Mouse (Mus musculus): ENCODE data around the gene Zfyve9. TPM values are rescaled to one million over a fixed set of nuclear protein-coding genes. Genes with fewer than 3 reads are reported as not detected.

Zfyve9 gene
- polyA plus RNA-seq (2015; fragmentation: Nextera tagmentation; extraction: Ambion mirVana) = 3.6 and 3.8 TPM in 2 replicates

GRCm38 (mm10) chr4:108780057-108780863 lies at the start of gene Zfyve9:
Gene Zfyve9, minus strand, starts transcription at chr4:108780798.

GRCm38 (mm10) chr4:108719349-108719748 lies 61.2 kb downstream of the Zfyve9 start, which contains the start of gene 3110021N24Rik:
Gene 3110021N24Rik, plus strand, starts transcription at chr4:108719649.

GRCm38 (mm10) chr4:108619587-108620341 lies 160.8 kb downstream of the Zfyve9 start, which contains the start of gene Cc2d1b:
Gene Cc2d1b, plus strand, starts transcription at chr4:108619940.

Other genes with a start within 250 kb of the Zfyve9 start
- 62.0 and 64.8 TPM in 2 replicates for gene Prpf38a, start 201.5 kb downstream of the Zfyve9 start, polyA plus RNA-seq (2015; fragmentation: Nextera tagmentation; extraction: Ambion mirVana)
- gene Orc1, start 201.4 kb downstream of the Zfyve9 start, polyA plus RNA-seq (2015; fragmentation: Nextera tagmentation; extraction: Ambion mirVana) = 2.8 and 4.0 TPM in 2 replicates
- gene Cc2d1b, start 160.9 kb downstream of the Zfyve9 start, polyA plus RNA-seq (2015; fragmentation: Nextera tagmentation; extraction: Ambion mirVana) = 21.4 and 35.4 TPM in 2 replicates
- gene 3110021N24Rik, start 61.1 kb downstream of the Zfyve9 start, polyA plus RNA-seq (2015; fragmentation: Nextera tagmentation; extraction: Ambion mirVana) = 0.66 and 2.6 TPM in 2 replicates
- 187 and 197 TPM in 2 replicates for gene Btf3l4, start 52.8 kb upstream of the Zfyve9 start, polyA plus RNA-seq (2015; fragmentation: Nextera tagmentation; extraction: Ambion mirVana)
- gene Txndc12, start 53.8 kb upstream of the Zfyve9 start, polyA plus RNA-seq (2015; fragmentation: Nextera tagmentation; extraction: Ambion mirVana) = 105 and 113 TPM in 2 replicates
- gene Kti12, start 67.0 kb upstream of the Zfyve9 start, polyA plus RNA-seq (2015; fragmentation: Nextera tagmentation; extraction: Ambion mirVana) = 27.2 and 36.6 TPM in 2 replicates
- gene A730015C16Rik, start 67.8 kb upstream of the Zfyve9 start, polyA plus RNA-seq (2015; fragmentation: Nextera tagmentation; extraction: Ambion mirVana) = 1.1 and 1.4 TPM in 2 replicates
- 114 and 243 TPM in 2 replicates for gene Rab3b, start 98.3 kb upstream of the Zfyve9 start, polyA plus RNA-seq (2015; fragmentation: Nextera tagmentation; extraction: Ambion mirVana)
- 38.8 and 48.7 TPM in 2 replicates for gene Nrd1, start 219.9 kb upstream of the Zfyve9 start, polyA plus RNA-seq (2015; fragmentation: Nextera tagmentation; extraction: Ambion mirVana)

Data from adrenal gland, postnatal 0 days (tissue).